Comparison of ENCODE assay signal across 30 mouse cellular contexts in genomic region chr1:153947837-153948236, GRCm38 (mm10). TPM values are rescaled to one million over a fixed set of nuclear protein-coding genes. Genes with fewer than 3 reads are reported as not detected.
A peak's percentile ranks its signal among the peaks of the same experiment; 100 is the strongest.
DNase-seq lines count a peak whose midpoint lies in the region; ATAC-seq and TF ChIP-seq lines count a peak whose summit lies in the region.
"Had no signal": no experiment of that assay in that cellular context is flagged by ENCODE, and none has a peak within 500 bp of the region (broad histone marks: within the 10 kb centered on the region; RNA-seq: fewer than 3 reads in every experiment).

No protein-coding gene starts in this region.

- no peak for TF ChIP-seq CTCF in layer of hippocampus, adult 2 months (conservative IDR thresholded peaks at IDR 0.05)

- H3K27ac ChIP-seq in layer of hippocampus, adult 2 months: no peak overlapping the region
- H3K27ac ChIP-seq: forebrain, embryonic 10.5 days; forebrain, embryonic 13.5 days; heart, adult 2 months; heart, embryonic 10.5 days; heart, embryonic 13.5 days; hindbrain, embryonic 12.5 days; hindbrain, embryonic 15.5 days had no signal

- H3K4me3 ChIP-seq in layer of hippocampus, adult 2 months: no peak overlapping the region
- H3K4me3 ChIP-seq: forebrain, embryonic 10.5 days; forebrain, embryonic 13.5 days; heart, adult 2 months; heart, embryonic 10.5 days; heart, embryonic 13.5 days; hindbrain, embryonic 12.5 days; hindbrain, embryonic 15.5 days had no signal

- ATAC-seq in CD4-positive, CD25-positive, alpha-beta regulatory T cell, adult 4 months: no peak
- ATAC-seq: activated CD4-positive, CD25-positive, alpha-beta regulatory T cell, adult 4 months; forebrain, embryonic 13.5 days; forebrain, embryonic 16.5 days had no signal

- DNase-seq in layer of hippocampus, adult 8-10 months (ENCODE audit: low spot score in 2 of 2): peak; percentile 9 to 10
- DNase-seq in layer of hippocampus, adult 2 months (ENCODE audit: low spot score in 2 of 2): no peak
- peak; percentile 30 for DNase-seq in right cerebral cortex, adult 18-20 months
- no peak for DNase-seq in right cerebral cortex, postnatal 4 days
- DNase-seq in brain, adult 2 months (ENCODE audit: low read depth, low spot score): peak; percentile 75
- DNase-seq in right cerebral cortex, postnatal 36 days (ENCODE audit: low spot score in 2 of 2): peak; percentile 28 to 29
- DNase-seq: adrenal gland, adult 8-10 months; adrenal gland, postnatal 25 days; cerebellum, adult 18-20 months; cerebellum, adult 9-10 months; cerebellum, postnatal 14 days; gastrocnemius, postnatal 25 days; heart, adult 2 months had no signal

RNA-seq across cellular contexts. Expression of gene Teddm2, which starts 47.8 kb away (rescaled TPM):
- 1 to 10 TPM; 2.2 to 3.9 (median 2.3) TPM for total RNA-seq in layer of hippocampus, adult 8-10 months (2022)
- 1 to 10 TPM; 2.2 to 2.4 TPM for total RNA-seq in layer of hippocampus, adult 2 months (2021)
- under 1 TPM; 0.38 to 0.81 TPM for polyA plus RNA-seq in CD4-positive, CD25-positive, alpha-beta regulatory T cell, adult 4 months (2017; shearing (Covaris generic))

RNA-seq across cellular contexts. Expression of gene Glul, which starts 48.1 kb away (rescaled TPM):
- total RNA-seq in layer of hippocampus, adult 8-10 months (2022): 1,000 to 10,000 TPM; 1,586 to 2,043 (median 1,837) TPM
- total RNA-seq in layer of hippocampus, adult 2 months (2021): 1,000 to 10,000 TPM; 1,778 to 1,824 TPM
- polyA plus RNA-seq in CD4-positive, CD25-positive, alpha-beta regulatory T cell, adult 4 months (2017; shearing (Covaris generic)): 10 to 100 TPM; 29.7 to 36.7 TPM

RNA-seq across cellular contexts. Expression of gene Teddm1a, which starts 56.3 kb away (rescaled TPM):
- not detected for total RNA-seq in layer of hippocampus, adult 8-10 months (2022)
- total RNA-seq in layer of hippocampus, adult 2 months (2021): not detected
- polyA plus RNA-seq in CD4-positive, CD25-positive, alpha-beta regulatory T cell, adult 4 months (2017; shearing (Covaris generic)): under 1 TPM in 1 of 2 experiments, not detected in 1; 0.48 TPM
- total RNA-seq: adrenal gland, adult 8-10 months; adrenal gland, postnatal 25 days; ES-E14; gastrocnemius, adult 8-10 months; gastrocnemius, postnatal 25 days; heart, adult 2 months; heart, postnatal 25 days; hematopoietic stem cell, adult 5-6 weeks had no signal
- polyA plus RNA-seq: C2C12; embryonic facial prominence, embryonic 11.5 days; embryonic facial prominence, embryonic 14.5 days; forebrain, embryonic 10.5 days; forebrain, embryonic 13.5 days; heart, adult 2 months; heart, embryonic 10.5 days; heart, embryonic 13.5 days; heart, embryonic 16.5 days; hindbrain, embryonic 12.5 days; hindbrain, embryonic 15.5 days had no signal

Comparison
In these comparisons a context has a peak if more than half of its experiments do, and no peak if none do; other contexts are left out.
1. DNase-seq: peak in layer of hippocampus, adult 8-10 months (2 of 2), right cerebral cortex, adult 18-20 months (single experiment), brain, adult 2 months (single experiment) and right cerebral cortex, postnatal 36 days (2 of 2); none in layer of hippocampus, adult 2 months (0 of 2) and right cerebral cortex, postnatal 4 days (single experiment).